20 mouse cellular contexts compared by ENCODE assay signal in genomic region chr2:35570743-35571142, GRCm38 (mm10). TPM values are rescaled to one million over a fixed set of nuclear protein-coding genes. Genes with fewer than 3 reads are reported as not detected.
A peak's percentile ranks its signal among the peaks of the same experiment; 100 is the strongest.
DNase-seq lines count a peak whose midpoint lies in the region; ATAC-seq and TF ChIP-seq lines count a peak whose summit lies in the region.
"Had no signal": no experiment of that assay in that cellular context is flagged by ENCODE, and none has a peak within 500 bp of the region (broad histone marks: within the 10 kb centered on the region; RNA-seq: fewer than 3 reads in every experiment).

No protein-coding gene starts in this region.

- intact Hi-C loops in gastrocnemius, adult 2 months (cut with DNase I): no loop called here

- TF ChIP-seq CTCF in gastrocnemius, adult 2 months (IDR thresholded peaks at IDR 0.05): peak; percentile 3; the same call in 1 of the 2 replicates
- TF ChIP-seq CTCF in stomach, postnatal 0 days (IDR thresholded peaks at IDR 0.05; ENCODE audit: low read depth): no peak

- 64% methylated on average over 4 of the region's 4 CpGs for WGBS in stomach, embryonic 15.5 days
- 58% methylated on average over 4 of the region's 4 CpGs for WGBS in stomach, postnatal 0 days

- H3K4me2 ChIP-seq in stomach, embryonic 15.5 days: no peak overlapping the region
- H3K4me2 ChIP-seq in stomach, postnatal 0 days (replicated peaks; ENCODE audit: low read depth): no peak overlapping the region
- H3K4me2 ChIP-seq: embryonic facial prominence, embryonic 12.5 days; forebrain, embryonic 15.5 days; heart, embryonic 13.5 days; hindbrain, embryonic 12.5 days had no signal

- TF ChIP-seq EP300 in stomach, postnatal 0 days (optimal IDR thresholded peaks at IDR 0.05): no peak

- H3K36me3 ChIP-seq in stomach, embryonic 15.5 days: no peaks in the 10 kb centered on the region
- H3K36me3 ChIP-seq in stomach, postnatal 0 days (ENCODE audit: control insufficient read depth, insufficient read depth, low read length): no peaks in the 10 kb centered on the region
- H3K36me3 ChIP-seq: embryonic facial prominence, embryonic 12.5 days; forebrain, embryonic 15.5 days; heart, embryonic 13.5 days; hindbrain, embryonic 12.5 days had no signal

- H3K9ac ChIP-seq in stomach, embryonic 15.5 days: no peak overlapping the region
- no peak overlapping the region for H3K9ac ChIP-seq in stomach, postnatal 0 days (ENCODE audit: low read length)
- H3K9ac ChIP-seq: embryonic facial prominence, embryonic 12.5 days; forebrain, embryonic 15.5 days; heart, embryonic 13.5 days; hindbrain, embryonic 12.5 days had no signal

- peaks cover 14% of the 10 kb centered on the region; the same call in 1 of the 2 replicates for H3K4me1 ChIP-seq in stomach, embryonic 15.5 days
- no peaks in the 10 kb centered on the region for H3K4me1 ChIP-seq in stomach, postnatal 0 days (replicated peaks; ENCODE audit: control insufficient read depth, insufficient read depth)
- H3K4me1 ChIP-seq: forebrain, embryonic 15.5 days; hindbrain, embryonic 12.5 days had no signal

- H3K9me3 ChIP-seq in stomach, embryonic 15.5 days: no peaks in the 10 kb centered on the region
- no peaks in the 10 kb centered on the region for H3K9me3 ChIP-seq in stomach, postnatal 0 days (ENCODE audit: control insufficient read depth, low read length)
- H3K9me3 ChIP-seq: embryonic facial prominence, embryonic 12.5 days; forebrain, embryonic 15.5 days; heart, embryonic 13.5 days; hindbrain, embryonic 12.5 days had no signal

- H3K27ac ChIP-seq in gastrocnemius, adult 2 months: peak overlapping the region; percentile 53
- peak overlapping the region; percentile 26; the same call in 1 of the 2 replicates for H3K27ac ChIP-seq in stomach, embryonic 15.5 days
- no peak overlapping the region for H3K27ac ChIP-seq in stomach, postnatal 0 days (replicated peaks)
- H3K27ac ChIP-seq: embryonic facial prominence, embryonic 12.5 days; forebrain, embryonic 15.5 days; heart, embryonic 13.5 days; hindbrain, embryonic 12.5 days had no signal

- ATAC-seq in stomach, embryonic 15.5 days (ENCODE audit: insufficient read depth, low FRiP score, low read depth): no peak
- no peak for ATAC-seq in stomach, postnatal 0 days (ENCODE audit: low FRiP score, low TSS enrichment)
- ATAC-seq: activated CD4-positive, CD25-positive, alpha-beta regulatory T cell, adult 4 months; forebrain, embryonic 15.5 days; hindbrain, embryonic 16.5 days; Patski had no signal

- H3K27me3 ChIP-seq in stomach, embryonic 15.5 days (replicated peaks): no peaks in the 10 kb centered on the region
- H3K27me3 ChIP-seq in stomach, postnatal 0 days (ENCODE audit: control insufficient read depth, insufficient read depth, low read length): no peaks in the 10 kb centered on the region
- H3K27me3 ChIP-seq: embryonic facial prominence, embryonic 12.5 days; forebrain, embryonic 15.5 days; Patski had no signal

- no peak for DNase-seq in gastrocnemius, adult 2 months
- DNase-seq in gastrocnemius, postnatal 25 days: no peak
- DNase-seq in kidney, adult 9 months: peak; percentile 59
- DNase-seq in kidney, postnatal 10 days: no peak
- no peak for DNase-seq in stomach, postnatal 0 days (ENCODE audit: low spot score)
- no peak for DNase-seq in frontal cortex, postnatal 14 days (ENCODE audit: low spot score in 2 of 2)
- DNase-seq: adrenal gland, adult 8-10 months; cerebellum, adult 11-12 months; cerebellum, adult 9-10 months; cerebellum, postnatal 25 days; gastrocnemius, postnatal 14 days; heart, postnatal 4 days had no signal

- H3K4me3 ChIP-seq in gastrocnemius, adult 2 months: no peak overlapping the region
- H3K4me3 ChIP-seq in stomach, embryonic 15.5 days (replicated peaks): no peak overlapping the region
- H3K4me3 ChIP-seq in stomach, postnatal 0 days (ENCODE audit: low read depth, low read length): no peak overlapping the region
- H3K4me3 ChIP-seq: embryonic facial prominence, embryonic 12.5 days; forebrain, embryonic 15.5 days; heart, embryonic 13.5 days; hindbrain, embryonic 12.5 days had no signal

RNA-seq across cellular contexts. Expression of gene Dab2ip, which starts 12.7 kb away (rescaled TPM):
- 10 to 100 TPM; 38.2 to 52.0 TPM for total RNA-seq in gastrocnemius, adult 2 months (2021)
- 10 to 100 TPM; 40.1 to 40.7 TPM for total RNA-seq in gastrocnemius, postnatal 25 days (2021)
- polyA plus RNA-seq in stomach, embryonic 15.5 days (2015; fragmentation: Nextera tagmentation; extraction: Ambion mirVana): 60.0 and 62.5 TPM in 2 replicates
- polyA plus RNA-seq in stomach, postnatal 0 days (2015; fragmentation: Nextera tagmentation; extraction: Ambion mirVana): 46.4 and 48.1 TPM in 2 replicates
